Mouse (Mus musculus) kidney, adult 2 months (tissue): ENCODE data around the gene Tmem74b.

Experiments
- CTCF ChIP-seq: fragments of 200-500 bp; conservative IDR thresholded peaks from 2 replicates; pipeline ENCODE4 v1.5.1; 2011; ENCODE audit warnings: low read depth, mild to moderate bottlenecking, control low read depth, low read length, moderate library complexity, mixed read lengths; ENCODE audit not compliant: insufficient read depth, insufficient read length
- POLR2A ChIP-seq: fragments of 200-500 bp; IDR thresholded peaks from one replicate; pipeline ENCODE4 v1.6.1; 2011; ENCODE audit warnings: low read depth, low read length, control low read depth

DNA sequence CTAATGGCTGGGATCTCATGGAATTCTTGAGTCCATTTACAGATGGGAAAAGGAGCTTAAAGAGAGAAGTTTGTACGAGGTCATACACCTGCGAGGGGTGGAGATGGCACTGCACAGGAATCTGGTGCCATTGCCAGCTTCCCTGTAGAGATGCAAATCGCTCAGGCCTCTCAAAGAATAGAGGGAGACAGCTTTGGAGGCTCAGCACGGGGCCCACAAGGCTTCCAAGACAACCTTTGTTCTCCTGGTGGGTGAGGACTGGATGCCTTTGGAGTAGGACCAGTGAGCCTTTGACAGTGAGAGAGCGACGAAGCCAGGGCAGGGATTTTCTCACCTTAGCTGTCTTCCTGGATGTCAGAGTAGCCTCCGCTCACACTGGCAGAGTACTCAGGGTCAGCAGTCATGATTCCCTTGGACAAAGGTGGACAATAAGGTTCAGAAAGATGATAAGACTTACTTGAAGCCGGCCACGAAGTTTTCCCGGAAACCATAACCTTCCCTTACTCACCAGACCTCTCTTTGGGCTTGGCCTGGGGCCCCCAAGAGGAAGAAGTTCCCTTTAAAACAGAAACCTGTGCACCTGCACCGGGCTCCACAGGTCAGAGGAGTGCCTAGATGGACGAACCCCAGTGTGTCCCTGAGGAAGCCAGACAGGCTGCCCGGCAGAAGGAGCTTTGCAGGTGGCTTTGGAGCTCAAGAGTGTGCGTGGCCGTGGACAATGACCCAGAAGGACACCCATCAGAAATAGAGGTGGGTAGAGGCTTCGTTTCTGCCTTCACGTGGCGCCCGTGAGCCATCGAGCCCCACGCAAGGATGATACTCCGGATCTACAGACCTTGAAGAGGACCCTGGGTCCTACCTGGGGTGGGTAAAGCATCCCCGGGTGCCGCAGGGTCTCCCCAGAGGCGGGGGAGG lies at the start of gene Tmem74b:
- TF ChIP-seq CTCF (no peak), POLR2A (no peak)
